Mouse (Mus musculus) testis, adult 2 months (tissue): ENCODE results near the gene Zc3h6.

Experiments
- CTCF ChIP-seq: fragments of 200-500 bp; IDR thresholded peaks from 2 replicates; pipeline ENCODE4 v1.5.1; 2012; ENCODE audit warnings: low read depth, mild to moderate bottlenecking, inconsistent platforms, low read length, moderate library complexity; ENCODE audit not compliant: control insufficient read depth, insufficient read depth, insufficient replicate concordance
- POLR2A ChIP-seq: fragments of 200-500 bp; IDR thresholded peaks from 2 replicates; pipeline ENCODE4 v1.6.1; 2012; ENCODE audit warnings: low read depth, mild to moderate bottlenecking, inconsistent platforms, low read length, moderate library complexity; ENCODE audit not compliant: control insufficient read depth

GRCm38 (mm10) chr2:129040567-129040966 lies 73.4 kb downstream of the Zc3h6 start:
- no peak for TF ChIP-seq POLR2A
- TF ChIP-seq CTCF, result no peak
